Mouse (Mus musculus) embryonic facial prominence, embryonic 12.5 days (tissue): ENCODE measurements around the gene Klhdc1. TPM values are rescaled to one million over a fixed set of nuclear protein-coding genes. Genes with fewer than 3 reads are reported as not detected.
A peak's percentile ranks its signal among the peaks of the same experiment; 100 is the strongest.

ENCODE experiments used
- ATAC-seq: fragments of 200-750 bp; cut with Nextera tagmentation; 2 replicates; pipeline ENCODE4 v1.8.0; 2017; ENCODE audit not compliant: insufficient number of reproducible peaks, insufficient read depth, low FRiP score, low TSS enrichment
- H3K27ac ChIP-seq: fragments of 300-500 bp; sonication (generic); 2 replicates; pipeline ENCODE4 v1.5.1; 2016; ENCODE audit warnings: mild to moderate bottlenecking
- H3K27me3 ChIP-seq: fragments of 300-500 bp; sonication (generic); 2 replicates; pipeline ENCODE4 v1.6.1; 2016; ENCODE audit warnings: mild to moderate bottlenecking, moderate library complexity
- H3K36me3 ChIP-seq: fragments of 300-500 bp; sonication (generic); 2 replicates; pipeline ENCODE4 v1.6.1; 2016; ENCODE audit warnings: mild to moderate bottlenecking
- H3K4me1 ChIP-seq: fragments of 300-500 bp; sonication (generic); 2 replicates; pipeline ENCODE4 v1.6.1; 2016
- H3K4me2 ChIP-seq: fragments of 300-500 bp; sonication (generic); replicated peaks from 2 replicates; pipeline ENCODE4 v1.6.1; 2016; ENCODE audit warnings: mild to moderate bottlenecking, moderate library complexity
- H3K4me3 ChIP-seq: fragments of 300-500 bp; sonication (generic); 2 replicates; pipeline ENCODE4 v1.5.1; 2016; ENCODE audit warnings: mild to moderate bottlenecking
- H3K9ac ChIP-seq: fragments of 300-500 bp; sonication (generic); 2 replicates; pipeline ENCODE4 v1.6.1; 2016; ENCODE audit warnings: mild to moderate bottlenecking, moderate library complexity
- H3K9me3 ChIP-seq: fragments of 300-500 bp; sonication (generic); 2 replicates; pipeline ENCODE4 v1.6.1; 2016; ENCODE audit warnings: mild to moderate bottlenecking, moderate library complexity
- WGBS: fragments of 180-500 bp; shearing (Covaris S2); methylation state at CpG from one replicate; pipeline ENCODE4 v1.1.7; 2016; 5-methylcytosine and 5-hydroxymethylcytosine counted together
- polyA plus RNA-seq: library from polyadenylated mRNA; unstranded; fragments of >200 nt; fragmentation: Nextera tagmentation; extraction: Ambion mirVana; gene quantifications from 2 replicates; pipeline ENCODE4 v1.2.1, GENCODE M21; 2016

Klhdc1 gene
- polyA plus RNA-seq, 1 experiment from 2014 or later = 7.5 TPM

GRCm38 (mm10) chr12:69283146-69283545 lies 42.2 kb downstream of the Klhdc1 start:
- no peaks in the 10 kb centered on the region for H3K4me1 ChIP-seq
- WGBS = 81% methylated on average over 7 of the region's 7 CpGs
- no peak overlapping the region for H3K4me2 ChIP-seq
- no peaks in the 10 kb centered on the region for H3K36me3 ChIP-seq
- H3K9ac ChIP-seq = no peak overlapping the region
- no peaks in the 10 kb centered on the region for H3K9me3 ChIP-seq
- H3K27ac ChIP-seq = no peak overlapping the region
- no peak overlapping the region for H3K4me3 ChIP-seq
- ATAC-seq = no peak
- H3K27me3 ChIP-seq = no peaks in the 10 kb centered on the region

GRCm38 (mm10) chr12:69287535-69287934 lies 46.6 kb downstream of the Klhdc1 start:
- no peak overlapping the region for H3K27ac ChIP-seq
- no peaks in the 10 kb centered on the region for H3K36me3 ChIP-seq
- H3K4me2 ChIP-seq = no peak overlapping the region
- no peak overlapping the region for H3K4me3 ChIP-seq
- no peaks in the 10 kb centered on the region for H3K9me3 ChIP-seq
- H3K4me1 ChIP-seq = no peaks in the 10 kb centered on the region
- 89% methylated on average over 8 of the region's 8 CpGs for whole genome bisulfite sequencing
- ATAC-seq = no peak
- no peaks in the 10 kb centered on the region for H3K27me3 ChIP-seq
- H3K9ac ChIP-seq = no peak overlapping the region

GRCm38 (mm10) chr12:69288699-69289098 lies 47.7 kb downstream of the Klhdc1 start:
- Histone ChIP-seq H3K4me1 (no peaks in the 10 kb centered on the region), H3K36me3 (no peaks in the 10 kb centered on the region), H3K4me3 (no peak overlapping the region), H3K27ac (no peak overlapping the region), H3K9ac (no peak overlapping the region), H3K27me3 (no peaks in the 10 kb centered on the region), H3K9me3 (no peaks in the 10 kb centered on the region), H3K4me2 (no peak overlapping the region)
- 78% methylated on average over 9 of the region's 9 CpGs for WGBS
- ATAC-seq = no peak

GRCm38 (mm10) chr12:69292401-69292800 lies 51.4 kb downstream of the Klhdc1 start:
- Histone ChIP-seq H3K9me3 (no peaks in the 10 kb centered on the region), H3K9ac (no peak overlapping the region), H3K4me3 (no peak overlapping the region), H3K4me2 (no peak overlapping the region), H3K4me1 (peaks cover 4% of the 10 kb centered on the region; the same call in 1 of the 2 replicates), H3K27ac (no peak overlapping the region), H3K27me3 (no peaks in the 10 kb centered on the region), H3K36me3 (no peaks in the 10 kb centered on the region)
- no peak for ATAC-seq
- 87% methylated on average over 6 of the region's 6 CpGs for WGBS

- no peak for ATAC-seq
- Histone ChIP-seq H3K4me3 (no peak overlapping the region), H3K9me3 (no peaks in the 10 kb centered on the region), H3K4me2 (no peak overlapping the region), H3K27me3 (no peaks in the 10 kb centered on the region), H3K4me1 (peaks cover 11% of the 10 kb centered on the region), H3K9ac (no peak overlapping the region), H3K27ac (no peak overlapping the region), H3K36me3 (0 out of 2 replicates have a peak, but pooled peaks cover 5% of the 10 kb centered on the region)
- 45% methylated on average over 2 of the region's 2 CpGs for WGBS
Measured at GRCm38 (mm10) chr12:69293815-69294214, 52.8 kb downstream of the Klhdc1 start.

- no peak overlapping the region for H3K9ac ChIP-seq
- WGBS = 92% methylated on average over 2 of the region's 2 CpGs
- H3K9me3 ChIP-seq = no peaks in the 10 kb centered on the region
- H3K27me3 ChIP-seq = no peaks in the 10 kb centered on the region
- ATAC-seq = no peak
- H3K27ac ChIP-seq = no peak overlapping the region
- H3K4me3 ChIP-seq = no peak overlapping the region
- H3K36me3 ChIP-seq = peaks cover 7% of the 10 kb centered on the region; the same call in 1 of the 2 replicates
- H3K4me1 ChIP-seq = peaks cover 20% of the 10 kb centered on the region
- H3K4me2 ChIP-seq = no peak overlapping the region
Measured at GRCm38 (mm10) chr12:69294936-69295335, 54.0 kb downstream of the Klhdc1 start.

- 79% methylated on average over 4 of the region's 4 CpGs for WGBS
- peak overlapping the region; percentile 98; the same call in 1 of the 2 replicates for H3K9ac ChIP-seq
- H3K36me3 ChIP-seq = peaks cover 12% of the 10 kb centered on the region; the same call in 1 of the 2 replicates
- H3K27ac ChIP-seq = peak overlapping the region; percentile 98; the same call in 1 of the 2 replicates
- ATAC-seq = no peak
- H3K4me3 ChIP-seq = peak overlapping the region; percentile 97
- no peaks in the 10 kb centered on the region for H3K27me3 ChIP-seq
- peak overlapping the region; percentile 69 for H3K4me2 ChIP-seq
- no peaks in the 10 kb centered on the region for H3K9me3 ChIP-seq
- peaks cover 21% of the 10 kb centered on the region for H3K4me1 ChIP-seq
Measured at GRCm38 (mm10) chr12:69295651-69296050, 54.7 kb downstream of the Klhdc1 start.

- Histone ChIP-seq H3K4me3 (peak within 1 kb of the TSS; percentile 97), H3K27ac (peak within 1 kb of the TSS; percentile 98), H3K4me1 (peaks cover 21% of the 10 kb centered on the region), H3K4me2 (peak within 1 kb of the TSS; percentile 69), H3K9ac (peak within 1 kb of the TSS; percentile 98), H3K36me3 (peaks cover 20% of the 10 kb centered on the region), H3K9me3 (no peaks in the 10 kb centered on the region), H3K27me3 (no peaks in the 10 kb centered on the region)
- peak; percentile 84 for ATAC-seq
- under 1% methylated on average over 85 of the region's 98 CpGs for WGBS
Measured at GRCm38 (mm10) chr12:69296511-69297410, 55.8 kb downstream of the Klhdc1 start, which contains the start of gene Klhdc2. TSS of gene Klhdc2 (plus strand) at chr12:69296681.

- Histone ChIP-seq H3K4me2 (peak overlapping the region; percentile 69), H3K4me3 (peak overlapping the region; percentile 97)
- WGBS = 18% methylated on average over 20 of the region's 20 CpGs
Measured at GRCm38 (mm10) chr12:69297411-69298150, 56.6 kb downstream of the Klhdc1 start.

GRCm38 (mm10) chr12:69298281-69298680 lies 57.3 kb downstream of the Klhdc1 start:
- WGBS = 87% methylated on average over 4 of the region's 4 CpGs
- H3K9me3 ChIP-seq = no peaks in the 10 kb centered on the region
- H3K36me3 ChIP-seq = peaks cover 33% of the 10 kb centered on the region
- H3K4me3 ChIP-seq = 0 out of 2 replicates have a peak overlapping the region, but pooled peaks have one; percentile 5
- peak overlapping the region; percentile 69 for H3K4me2 ChIP-seq
- no peak overlapping the region for H3K9ac ChIP-seq
- no peaks in the 10 kb centered on the region for H3K27me3 ChIP-seq
- peaks cover 21% of the 10 kb centered on the region for H3K4me1 ChIP-seq
- no peak overlapping the region for H3K27ac ChIP-seq
- ATAC-seq = no peak

More at GRCm38 (mm10) chr12:69297411-69298150, 56.6 kb downstream of the Klhdc1 start:
- peak overlapping the region; percentile 98 for H3K27ac ChIP-seq
- no peak for ATAC-seq
- no peaks in the 10 kb centered on the region for H3K9me3 ChIP-seq
- peaks cover 21% of the 10 kb centered on the region for H3K4me1 ChIP-seq
- H3K36me3 ChIP-seq = peaks cover 28% of the 10 kb centered on the region
- H3K9ac ChIP-seq = peak overlapping the region; percentile 98
- H3K27me3 ChIP-seq = no peaks in the 10 kb centered on the region

GRCm38 (mm10) chr12:69299231-69299630 lies 58.3 kb downstream of the Klhdc1 start:
- Histone ChIP-seq H3K36me3 (peaks cover 41% of the 10 kb centered on the region), H3K27ac (0 out of 2 replicates have a peak overlapping the region, but pooled peaks have one; percentile 3), H3K4me3 (no peak overlapping the region), H3K9me3 (no peaks in the 10 kb centered on the region), H3K4me1 (peaks cover 21% of the 10 kb centered on the region), H3K4me2 (peak overlapping the region; percentile 69), H3K27me3 (no peaks in the 10 kb centered on the region), H3K9ac (no peak overlapping the region)
- 40% methylated on average over 12 of the region's 12 CpGs for WGBS
- no peak for ATAC-seq
